Mouse (Mus musculus) heart, adult 2 months (tissue): ENCODE measurements around the gene Rin3.

Experiments
- CTCF ChIP-seq: fragments of 200-600 bp; IDR thresholded peaks from 2 replicates; pipeline ENCODE4 v1.8.1; 2022; ENCODE audit warnings: antibody characterized with exemption, mild to moderate bottlenecking, moderate library complexity
- EP300 ChIP-seq: fragments of 200-500 bp; IDR thresholded peaks from 2 replicates; pipeline ENCODE4 v1.6.1; 2011; ENCODE audit warnings: low read depth, low read length, control low read depth; ENCODE audit not compliant: insufficient read depth

GRCm38 (mm10) chr12:102327525-102327924, 44.7 kb downstream of the Rin3 start:
- peak; percentile 57 for TF ChIP-seq CTCF
- no peak for TF ChIP-seq EP300
